Mouse (Mus musculus) liver, embryonic 14.5 days (tissue): ENCODE results near the gene Lrrn1. TPM values are rescaled to one million over a fixed set of nuclear protein-coding genes. Genes with fewer than 3 reads are reported as not detected.

ENCODE experiments used
- ATAC-seq: fragments of 200-750 bp; cut with Nextera tagmentation; 2 replicates; pipeline ENCODE4 v1.8.0; 2017; ENCODE audit warnings: moderate number of reproducible peaks, mild to moderate bottlenecking, moderate library complexity; ENCODE audit not compliant: insufficient read depth
- DNase-seq, 3 experiments: peaks; one replicate each; pipeline ENCODE4 v3.0.0-alpha.2; 2012 to 2013; ENCODE audit warnings: low read depth in 3 of 3, low spot score in 3 of 3
- H3K27ac ChIP-seq: fragments of 300-500 bp; sonication (generic); 2 replicates; pipeline ENCODE4 v1.5.1; 2014; ENCODE audit warnings: moderate library complexity, mild to moderate bottlenecking, control low read depth, inconsistent platforms
- H3K27me3 ChIP-seq: fragments of 300-500 bp; sonication (generic); 2 replicates; pipeline ENCODE4 v1.6.1; 2014; ENCODE audit warnings: mild to moderate bottlenecking, low read length, moderate library complexity; ENCODE audit not compliant: control insufficient read depth, insufficient read depth
- H3K36me3 ChIP-seq: fragments of 300-500 bp; sonication (generic); replicated peaks from 2 replicates; pipeline ENCODE4 v1.6.1; 2014; ENCODE audit warnings: low read depth; ENCODE audit not compliant: control insufficient read depth, insufficient read depth
- H3K4me1 ChIP-seq, 2 experiments: fragments of 200-500 bp in 1 of 2; fragments of 300-500 bp in 1 of 2; sonication (generic) in 1 of 2; replicated peaks; 2 replicates each; pipeline ENCODE4 v1.6.1; 2012 to 2014; ENCODE audit warnings: antibody characterized with exemption in 1 of 2, inconsistent platforms in 1 of 2, low read length in 1 of 2; ENCODE audit not compliant: control insufficient read depth in 2 of 2, insufficient read depth in 2 of 2
- H3K4me2 ChIP-seq: fragments of 300-500 bp; sonication (generic); 2 replicates; pipeline ENCODE4 v1.6.1; 2014; ENCODE audit warnings: low read depth, mild to moderate bottlenecking, control low read depth, moderate library complexity
- H3K4me3 ChIP-seq, 2 experiments: fragments of 200-500 bp in 1 of 2; fragments of 300-500 bp in 1 of 2; sonication (generic) in 1 of 2; 2 replicates each; pipeline ENCODE4 v1.5.1; 2012 to 2014; ENCODE audit warnings: low read depth in 2 of 2, low read length in 2 of 2, mild to moderate bottlenecking in 2 of 2, control low read depth in 1 of 2, inconsistent platforms in 1 of 2, moderate library complexity in 1 of 2; ENCODE audit not compliant: insufficient read depth in 1 of 2
- H3K9ac ChIP-seq: fragments of 300-500 bp; sonication (generic); replicated peaks from 2 replicates; pipeline ENCODE4 v1.6.1; 2014; ENCODE audit warnings: mild to moderate bottlenecking, control low read depth, moderate library complexity
- H3K9me3 ChIP-seq: fragments of 300-500 bp; sonication (generic); 2 replicates; pipeline ENCODE4 v1.6.1; 2016; ENCODE audit warnings: low read length, mixed read lengths; ENCODE audit not compliant: control insufficient read depth
- CTCF ChIP-seq: IDR thresholded peaks from 2 replicates; pipeline ENCODE4 v1.5.1; 2016; ENCODE audit warnings: antibody characterized with exemption, low read depth, control low read depth
- EP300 ChIP-seq: IDR thresholded peaks from 2 replicates; pipeline ENCODE4 v1.6.1; 2016; ENCODE audit warnings: antibody characterized with exemption, low read depth
- WGBS: fragments of 180-500 bp; shearing (Covaris S2); extraction: QIAGEN DNeasy Blood & Tissue Kit; methylation state at CpG from one replicate; pipeline ENCODE4 v1.1.7; 2014; ENCODE audit not compliant: insufficient replicate concordance; 5-methylcytosine and 5-hydroxymethylcytosine counted together
- polyA plus RNA-seq, 2 experiments: library from polyadenylated mRNA; depleted of rRNA in 1 of 2; stranded (reverse) in 1 of 2; unstranded in 1 of 2; fragments of >200 nt; fragmentation: Nextera tagmentation in 1 of 2; extraction: Ambion mirVana in 1 of 2; gene quantifications; 2 replicates each; pipeline versions ENCODE4 v1.2.1 to v1.2.3; 2012 to 2014

Lrrn1 gene
- polyA plus RNA-seq, 2 experiments: 0.09 to 0.11 TPM

DNA sequence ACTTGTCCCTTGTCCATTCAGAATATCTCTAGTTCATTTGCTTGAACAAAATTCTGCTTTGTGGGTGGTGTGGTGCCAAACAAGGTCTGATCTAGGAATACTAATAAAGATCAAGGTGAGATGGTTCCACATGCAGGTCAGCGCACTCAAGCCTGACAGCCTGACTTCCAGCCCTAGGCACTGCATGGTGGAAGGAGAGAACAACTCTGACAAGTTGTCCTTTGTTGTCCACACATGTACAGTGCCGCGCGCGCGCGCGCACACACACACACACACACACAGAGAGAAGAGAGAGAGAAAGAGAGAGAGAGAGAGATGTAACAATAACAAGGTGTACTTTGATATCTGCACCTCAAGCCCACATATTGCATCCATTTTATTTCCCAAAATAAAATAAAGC, 47.7 kb downstream of the Lrrn1 start:
- Histone ChIP-seq H3K9ac (no peak overlapping the region), H3K4me1 (no peaks in the 10 kb centered on the region), H3K27ac (no peak overlapping the region), H3K4me2 (no peak overlapping the region), H3K27me3 (no peaks in the 10 kb centered on the region), H3K9me3 (no peaks in the 10 kb centered on the region), H3K36me3 (no peaks in the 10 kb centered on the region), H3K4me3 (no peak overlapping the region)
- no peak for ATAC-seq
- TF ChIP-seq EP300 (no peak), CTCF (no peak)
- DNase-seq: no peak
- 84% methylated on average over 8 of the region's 8 CpGs for WGBS

GRCm38 (mm10) chr6:107583759-107584383, 54.3 kb downstream of the Lrrn1 start:
- no peak for DNase-seq
- TF ChIP-seq EP300: no peak
- no peak for TF ChIP-seq CTCF
- no peaks in the 10 kb centered on the region for H3K9me3 ChIP-seq

GRCm38 (mm10) chr6:107605151-107605550, 75.6 kb downstream of the Lrrn1 start:
- TF ChIP-seq EP300 (no peak), CTCF (no peak)
- Histone ChIP-seq H3K4me1 (no peaks in the 10 kb centered on the region), H3K4me3 (no peak overlapping the region), H3K27ac (no peak overlapping the region), H3K4me2 (no peak overlapping the region), H3K9me3 (no peaks in the 10 kb centered on the region), H3K36me3 (no peaks in the 10 kb centered on the region), H3K27me3 (no peaks in the 10 kb centered on the region), H3K9ac (no peak overlapping the region)
- ATAC-seq: no peak
- no peak for DNase-seq

More at GRCm38 (mm10) chr6:107583759-107584383, 54.3 kb downstream of the Lrrn1 start:
- H3K27me3 ChIP-seq: no peaks in the 10 kb centered on the region
- 59% methylated on average over 1 of the region's 1 CpGs for WGBS
- H3K36me3 ChIP-seq: no peaks in the 10 kb centered on the region
- ATAC-seq: no peak
- no peak overlapping the region for H3K4me3 ChIP-seq
- no peak overlapping the region for H3K27ac ChIP-seq
- H3K4me2 ChIP-seq: no peak overlapping the region
- no peak overlapping the region for H3K9ac ChIP-seq
- no peaks in the 10 kb centered on the region for H3K4me1 ChIP-seq

GRCm38 (mm10) chr6:107614288-107614687, 84.7 kb downstream of the Lrrn1 start:
- H3K4me1 ChIP-seq: no peaks in the 10 kb centered on the region
- no peak overlapping the region for H3K4me2 ChIP-seq
- no peak for DNase-seq
- 34% methylated on average over 1 of the region's 1 CpGs for WGBS
- H3K27me3 ChIP-seq: no peaks in the 10 kb centered on the region
- H3K9me3 ChIP-seq: no peaks in the 10 kb centered on the region
- no peak overlapping the region for H3K4me3 ChIP-seq
- H3K27ac ChIP-seq: no peak overlapping the region
- H3K9ac ChIP-seq: no peak overlapping the region
- H3K36me3 ChIP-seq: no peaks in the 10 kb centered on the region
- TF ChIP-seq CTCF (no peak), EP300 (no peak)
- ATAC-seq: no peak
